Mouse (Mus musculus) ovary, postnatal 36 days (tissue): ENCODE data around the gene Mbtps1.

ENCODE experiments used
- DNase-seq: peaks from one replicate; pipeline ENCODE4 v3.0.0; 2022; ENCODE audit warnings: low spot score, mixed read lengths

Gene Mbtps1

GRCm38 (mm10) chr8:119557821-119558602 lies 523 bp downstream of the Mbtps1 start:
- DNase-seq = no peak

GRCm38 (mm10) chr8:119557132-119557531 lies 1.4 kb downstream of the Mbtps1 start:
- no peak for DNase-seq

- DNase-seq = no peak
Measured at GRCm38 (mm10) chr8:119555861-119556260, 2.7 kb downstream of the Mbtps1 start.

GRCm38 (mm10) chr8:119552967-119553366 lies 5.6 kb downstream of the Mbtps1 start:
- no peak for DNase-seq

GRCm38 (mm10) chr8:119548560-119549113 lies 9.9 kb downstream of the Mbtps1 start:
- no peak for DNase-seq

- no peak for DNase-seq
Measured at GRCm38 (mm10) chr8:119547019-119547691, 11.4 kb downstream of the Mbtps1 start.

- DNase-seq = no peak
Measured at GRCm38 (mm10) chr8:119545791-119546190, 12.7 kb downstream of the Mbtps1 start.

GRCm38 (mm10) chr8:119545180-119545579 lies 13.4 kb downstream of the Mbtps1 start:
- DNase-seq = no peak

- DNase-seq = no peak
Measured at GRCm38 (mm10) chr8:119544606-119545005, 13.9 kb downstream of the Mbtps1 start.

GRCm38 (mm10) chr8:119531973-119532372 lies 26.6 kb downstream of the Mbtps1 start:
- no peak for DNase-seq

GRCm38 (mm10) chr8:119531397-119531796 lies 27.1 kb downstream of the Mbtps1 start:
- no peak for DNase-seq

- DNase-seq = no peak
Measured at GRCm38 (mm10) chr8:119530937-119531336, 27.6 kb downstream of the Mbtps1 start.

- no peak for DNase-seq
Measured at GRCm38 (mm10) chr8:119528762-119529161, 29.8 kb downstream of the Mbtps1 start.

- DNase-seq = no peak
Measured at GRCm38 (mm10) chr8:119520102-119520501, 38.4 kb downstream of the Mbtps1 start.

- DNase-seq = no peak
Measured at GRCm38 (mm10) chr8:119516674-119517073, 41.9 kb downstream of the Mbtps1 start.

GRCm38 (mm10) chr8:119515767-119516166 lies 42.8 kb downstream of the Mbtps1 start:
- no peak for DNase-seq

- no peak for DNase-seq
Measured at GRCm38 (mm10) chr8:119514940-119515339, 43.6 kb downstream of the Mbtps1 start.

- DNase-seq = no peak
Measured at GRCm38 (mm10) chr8:119513405-119513804, 45.1 kb downstream of the Mbtps1 start.

- DNase-seq = no peak
Measured at GRCm38 (mm10) chr8:119511722-119512121, 46.8 kb downstream of the Mbtps1 start.

GRCm38 (mm10) chr8:119510471-119510870 lies 48.1 kb downstream of the Mbtps1 start:
- no peak for DNase-seq

- no peak for DNase-seq
Measured at GRCm38 (mm10) chr8:119506106-119506505, 52.4 kb downstream of the Mbtps1 start.

- no peak for DNase-seq
Measured at GRCm38 (mm10) chr8:119505488-119505887, 53.0 kb downstream of the Mbtps1 start.

- no peak for DNase-seq
Measured at GRCm38 (mm10) chr8:119503191-119503767, 55.3 kb downstream of the Mbtps1 start.
